Mouse (Mus musculus): ENCODE results near the gene Scgb1c1.

Scgb1c1 gene

DNA sequence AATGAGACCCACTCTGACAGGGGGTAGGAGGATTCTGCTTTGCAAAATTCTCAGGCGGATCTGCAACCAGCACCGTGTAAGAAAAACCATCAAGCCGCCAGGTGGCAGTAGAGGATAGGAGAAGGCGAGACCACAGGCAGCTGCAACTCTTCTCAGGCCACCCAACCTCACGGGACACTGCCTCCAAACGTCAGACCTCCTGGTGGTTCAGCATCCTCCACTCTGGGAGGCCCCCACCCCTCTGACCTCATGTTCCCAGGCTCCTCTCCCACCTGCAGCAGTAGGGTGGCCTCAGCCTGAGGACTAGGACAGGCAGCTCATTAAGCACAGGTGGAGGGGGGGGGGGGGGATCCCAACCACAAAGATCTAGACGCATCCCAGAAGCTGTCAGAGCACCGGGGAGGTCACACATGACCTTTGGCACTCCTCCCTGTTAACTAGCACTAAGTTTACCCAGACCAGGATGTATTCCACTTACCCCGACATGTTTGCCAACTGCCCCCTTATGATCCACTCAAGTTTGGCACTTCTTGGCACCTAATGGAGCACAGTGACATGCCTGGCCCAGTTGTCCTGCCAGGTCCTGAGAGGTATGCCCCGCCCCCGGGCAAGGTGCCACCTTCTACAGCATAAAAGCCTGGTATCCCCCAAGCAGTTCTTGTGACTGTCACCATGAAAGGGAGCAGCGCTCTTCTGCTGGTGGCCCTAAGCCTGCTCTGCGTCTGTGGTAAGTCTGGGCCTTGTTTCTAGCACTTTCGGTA is at the start of gene Scgb1c1:
TSS of gene Scgb1c1 (plus strand) at position 643 of the 761 bp plus-strand sequence.
- peak; percentile 76 to 96 for DNase-seq (ENCODE audit: low spot score in 2 of 2)

DNA sequence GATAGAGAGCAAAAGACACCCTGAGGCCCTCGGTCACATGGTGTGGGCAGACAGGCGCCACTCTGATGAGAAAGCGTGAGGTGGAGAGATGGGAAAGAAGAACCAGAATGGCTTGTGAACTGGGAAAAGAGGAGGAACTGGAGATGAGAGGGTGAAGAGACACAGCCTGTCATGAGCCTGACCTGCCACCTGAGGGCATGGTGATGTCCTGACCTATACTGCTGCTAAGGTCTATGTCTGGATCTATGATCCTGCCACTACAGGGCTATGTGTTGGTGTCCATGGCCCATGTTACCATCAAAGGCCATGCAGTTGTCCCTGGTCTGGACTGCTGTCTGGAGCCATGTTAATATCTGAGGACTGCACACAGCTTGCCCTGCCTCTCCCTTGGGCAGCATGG is 47.7 kb upstream of the Scgb1c1 start:
- DNase-seq (ENCODE audit: low spot score in 2 of 2), result no peak

- DNase-seq (ENCODE audit: low spot score in 2 of 2), result no peak
Observed at GRCm38 (mm10) chr7:140798212-140798611, 47.1 kb upstream of the Scgb1c1 start.

- no peak for DNase-seq (ENCODE audit: low spot score in 2 of 2)
Observed at GRCm38 (mm10) chr7:140802629-140803028, 42.7 kb upstream of the Scgb1c1 start.

GRCm38 (mm10) chr7:140805704-140806103 is 39.6 kb upstream of the Scgb1c1 start:
- DNase-seq (ENCODE audit: low spot score in 2 of 2), result peak; percentile 15 to 60

DNA sequence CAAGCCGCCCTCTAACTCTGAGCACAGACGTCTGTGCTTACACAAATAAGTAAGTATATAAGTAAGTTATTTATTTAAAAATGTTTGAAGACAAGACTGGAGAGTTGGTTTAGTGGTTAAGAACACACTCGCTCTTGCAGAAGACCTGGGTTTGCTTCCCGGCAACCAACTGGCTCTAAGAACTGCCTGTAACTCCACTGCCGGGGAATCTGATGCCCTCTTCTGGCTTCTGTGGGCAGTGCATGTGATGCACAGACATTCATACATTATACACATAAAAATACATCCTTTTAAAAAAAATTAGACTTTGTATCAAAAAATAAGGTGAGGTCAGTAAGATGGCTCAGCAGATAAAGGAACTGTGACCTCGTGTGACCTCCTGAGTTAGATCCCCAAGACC is 34.9 kb upstream of the Scgb1c1 start:
- no peak for DNase-seq (ENCODE audit: low spot score in 2 of 2)

- no peak for DNase-seq (ENCODE audit: low spot score in 2 of 2)
Observed at GRCm38 (mm10) chr7:140811714-140812113, 33.6 kb upstream of the Scgb1c1 start.

DNA sequence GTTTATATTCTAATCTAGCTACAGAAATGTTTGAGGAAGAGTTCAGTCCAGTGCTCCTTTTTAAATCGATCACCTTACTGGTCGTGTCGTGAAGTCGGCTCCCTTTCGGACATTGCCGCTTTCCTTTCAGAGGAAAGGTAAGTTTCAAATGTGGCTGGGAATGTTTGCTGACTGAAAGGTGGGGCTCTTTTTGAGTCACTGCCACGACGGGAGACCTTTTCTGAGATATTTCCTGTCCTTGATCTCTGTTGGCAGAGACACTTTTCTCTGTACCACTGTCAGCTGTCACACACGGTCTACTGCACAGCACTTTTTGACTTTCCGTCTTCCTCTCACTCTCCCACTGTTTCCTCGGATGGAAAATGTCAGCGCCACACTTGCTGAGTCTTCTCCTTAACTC is 32.5 kb upstream of the Scgb1c1 start:
- no peak for DNase-seq (ENCODE audit: low spot score in 2 of 2)

DNA sequence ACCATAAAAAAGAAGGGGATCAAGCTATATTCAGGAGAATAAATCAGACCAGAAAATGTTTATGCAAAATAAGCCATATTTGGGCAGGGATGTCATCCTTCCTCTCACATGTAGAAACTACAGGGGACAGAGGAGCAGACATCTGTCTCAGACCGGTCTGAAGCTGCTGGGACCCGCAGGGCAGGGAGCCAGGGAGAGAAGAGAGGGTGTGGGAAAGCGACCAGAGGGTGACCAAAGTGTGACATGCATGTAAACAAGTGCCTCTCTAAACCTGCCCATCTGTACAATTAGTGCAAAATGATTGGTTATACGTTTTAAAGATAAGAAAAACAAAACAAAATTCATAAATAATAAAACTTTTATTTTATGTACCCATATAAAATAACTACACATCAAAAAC is 25.2 kb upstream of the Scgb1c1 start:
- no peak for DNase-seq (ENCODE audit: low spot score in 2 of 2)

GRCm38 (mm10) chr7:140821305-140821652 is 24.1 kb upstream of the Scgb1c1 start:
- DNase-seq (ENCODE audit: low spot score in 2 of 2), result no peak

DNA sequence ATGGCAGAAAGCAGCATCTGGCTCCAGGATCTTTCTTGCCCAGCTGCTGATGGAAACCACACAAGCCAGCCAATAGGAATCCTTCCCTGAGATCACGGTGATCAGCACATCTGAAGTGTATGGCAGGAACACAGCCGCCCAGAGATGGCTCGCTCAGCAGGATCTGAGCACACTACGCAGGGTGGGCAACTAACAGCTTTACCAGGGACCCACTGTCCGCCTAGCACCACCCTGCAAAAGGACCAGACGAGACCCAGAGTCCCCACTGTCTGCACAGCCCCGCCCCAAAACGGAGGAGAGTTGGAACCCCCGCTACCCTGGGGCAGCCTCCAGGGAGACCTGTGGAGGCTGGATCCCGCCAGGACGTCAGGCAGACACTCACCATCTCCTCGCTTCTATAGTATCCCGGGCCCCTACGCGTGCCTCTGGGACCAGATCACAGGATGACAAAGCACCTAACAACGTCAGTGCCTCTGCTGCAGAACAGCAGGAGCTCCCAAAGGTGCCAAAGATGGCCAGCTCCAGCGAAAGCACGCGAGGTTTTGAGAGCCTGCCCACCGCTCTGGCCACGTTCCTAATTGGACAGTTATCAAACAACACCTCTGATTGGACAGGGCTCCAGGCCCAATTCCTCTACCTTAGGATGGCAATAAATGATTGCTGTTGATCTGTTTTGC is 23.6 kb upstream of the Scgb1c1 start, which contains the start of gene Zfp941:
TSS of gene Zfp941 (minus strand) at position 526 of the 677 bp plus-strand sequence.
- no peak for DNase-seq (ENCODE audit: low spot score in 2 of 2)

DNA sequence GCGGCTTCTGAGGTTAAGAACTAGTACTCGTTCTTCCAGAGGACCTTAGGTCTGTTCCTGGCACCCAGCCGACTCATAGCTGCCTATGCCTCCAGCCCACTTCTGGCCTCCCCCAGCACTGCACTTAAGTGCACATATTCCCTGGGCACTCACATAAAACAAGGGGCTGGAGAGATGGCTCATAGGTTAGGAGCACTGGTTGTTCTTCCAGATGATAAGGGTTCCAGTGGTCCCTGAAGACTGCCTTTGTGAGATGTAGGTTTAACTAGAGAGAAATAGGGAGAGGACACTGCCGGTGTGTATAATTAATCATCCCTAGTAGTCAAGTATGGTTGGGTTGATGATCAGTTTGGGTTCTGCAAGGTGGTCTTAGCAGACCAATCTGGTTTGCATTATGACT is 22.6 kb upstream of the Scgb1c1 start:
- no peak for DNase-seq (ENCODE audit: low spot score in 2 of 2)

- no peak for DNase-seq (ENCODE audit: low spot score in 2 of 2)
Observed at GRCm38 (mm10) chr7:140828171-140828881, 17.0 kb upstream of the Scgb1c1 start.

DNA sequence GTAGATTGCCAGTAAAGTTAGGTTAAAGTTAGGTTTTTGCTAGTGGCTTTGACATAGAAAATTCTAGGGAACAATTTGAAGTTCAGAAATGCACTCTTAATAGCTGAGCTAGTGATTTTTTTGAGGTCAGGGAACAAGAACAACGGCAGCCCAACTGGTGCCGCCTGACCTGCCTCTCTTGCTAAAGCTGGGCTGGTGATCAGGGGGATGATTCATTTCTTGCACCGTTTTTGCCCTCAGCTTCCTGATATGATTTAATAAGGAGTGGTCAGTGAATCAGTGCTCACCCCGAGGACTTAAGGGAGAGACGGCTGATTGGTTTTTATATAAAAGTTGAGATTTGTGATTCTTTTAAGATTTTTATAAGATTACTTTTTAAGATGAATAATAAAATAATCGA is 13.9 kb upstream of the Scgb1c1 start:
- no peak for DNase-seq (ENCODE audit: low spot score in 2 of 2)

DNA sequence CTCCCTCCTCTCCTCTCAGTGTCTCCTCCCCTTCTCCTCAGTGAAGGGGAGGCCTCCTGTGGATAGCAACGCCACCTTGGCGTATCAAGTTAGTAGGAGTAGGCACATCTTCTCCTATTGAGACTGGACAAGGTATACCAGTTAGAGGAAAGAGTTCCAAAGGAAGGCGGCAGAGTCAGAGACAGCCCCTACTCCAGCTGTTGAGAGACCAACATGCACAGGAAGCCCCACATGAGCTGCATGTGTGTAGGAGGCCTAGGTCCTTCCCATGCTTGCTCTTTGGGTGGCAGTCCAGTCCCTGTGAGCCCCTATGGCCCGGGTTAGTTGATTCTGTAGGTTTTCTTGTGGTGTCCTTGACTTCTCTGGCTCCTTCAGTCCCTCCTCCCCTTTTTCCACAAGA is 12.0 kb upstream of the Scgb1c1 start:
- no peak for DNase-seq (ENCODE audit: low spot score in 2 of 2)

GRCm38 (mm10) chr7:140834968-140835757 is 10.2 kb upstream of the Scgb1c1 start, which contains the start of gene Urah:
Urah (plus strand) TSS chr7:140835018.
- no peak for DNase-seq (ENCODE audit: low spot score in 2 of 2)

DNA sequence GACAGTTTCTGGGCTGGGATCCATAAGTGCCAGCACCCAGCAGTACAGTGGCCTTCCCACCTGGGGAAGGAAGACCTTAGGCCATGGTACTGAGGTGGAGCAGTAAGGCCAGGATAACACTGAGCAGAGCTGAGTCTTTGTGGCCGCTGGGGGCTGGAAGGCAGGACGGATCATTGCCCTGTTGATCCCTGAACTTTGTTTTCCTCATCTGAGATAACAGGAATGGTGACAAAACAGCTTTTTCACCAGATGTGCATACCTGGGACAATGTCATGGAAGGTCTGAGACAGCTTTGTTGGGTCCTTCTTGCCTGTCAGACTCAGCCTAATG is 9.6 kb upstream of the Scgb1c1 start:
- DNase-seq (ENCODE audit: low spot score in 2 of 2), result no peak

DNA sequence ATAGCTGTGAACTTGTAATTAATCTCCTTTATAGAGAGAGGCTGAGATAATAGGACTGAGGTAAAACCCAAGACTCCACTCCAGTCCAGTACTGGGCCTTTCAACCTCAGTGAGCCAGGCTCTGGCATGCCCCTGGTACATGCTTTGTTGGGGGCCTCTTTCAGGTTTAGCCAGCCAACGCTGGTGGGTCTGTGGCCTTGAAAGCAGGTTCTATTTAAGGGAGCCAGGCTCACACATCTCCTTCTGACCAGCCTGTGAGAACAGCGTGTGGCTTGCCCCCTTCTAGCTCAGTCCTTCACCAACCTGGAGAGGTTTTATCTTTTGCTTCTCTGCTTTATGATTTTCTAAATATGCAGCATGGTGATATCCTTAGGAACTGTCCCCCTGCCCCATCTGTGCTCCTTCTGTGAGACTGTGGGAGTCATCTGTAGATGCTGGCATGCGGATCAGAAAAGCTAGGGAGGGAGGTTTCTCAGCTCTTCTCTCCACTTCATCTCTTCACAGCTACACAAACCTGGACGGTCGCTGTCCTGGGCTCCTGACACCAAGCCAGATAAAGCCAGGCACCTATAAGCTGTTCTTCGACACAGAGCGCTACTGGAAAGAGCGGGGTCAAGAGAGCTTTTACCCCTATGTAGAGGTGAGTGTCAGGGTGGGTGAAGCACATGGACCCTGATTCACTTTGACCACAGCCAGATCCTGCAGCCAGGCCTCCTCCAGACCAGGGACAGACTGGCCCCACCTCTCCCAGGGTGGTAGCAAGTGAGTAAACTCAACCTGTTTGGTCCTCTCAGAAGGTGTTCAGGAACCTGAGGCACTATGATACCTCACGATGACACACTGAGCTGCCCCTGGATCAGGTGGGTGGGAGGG is 8.9 kb upstream of the Scgb1c1 start:
- no peak for DNase-seq (ENCODE audit: low spot score in 2 of 2)

GRCm38 (mm10) chr7:140839556-140839955 is 5.8 kb upstream of the Scgb1c1 start:
- DNase-seq (ENCODE audit: low spot score in 2 of 2), result no peak

DNA sequence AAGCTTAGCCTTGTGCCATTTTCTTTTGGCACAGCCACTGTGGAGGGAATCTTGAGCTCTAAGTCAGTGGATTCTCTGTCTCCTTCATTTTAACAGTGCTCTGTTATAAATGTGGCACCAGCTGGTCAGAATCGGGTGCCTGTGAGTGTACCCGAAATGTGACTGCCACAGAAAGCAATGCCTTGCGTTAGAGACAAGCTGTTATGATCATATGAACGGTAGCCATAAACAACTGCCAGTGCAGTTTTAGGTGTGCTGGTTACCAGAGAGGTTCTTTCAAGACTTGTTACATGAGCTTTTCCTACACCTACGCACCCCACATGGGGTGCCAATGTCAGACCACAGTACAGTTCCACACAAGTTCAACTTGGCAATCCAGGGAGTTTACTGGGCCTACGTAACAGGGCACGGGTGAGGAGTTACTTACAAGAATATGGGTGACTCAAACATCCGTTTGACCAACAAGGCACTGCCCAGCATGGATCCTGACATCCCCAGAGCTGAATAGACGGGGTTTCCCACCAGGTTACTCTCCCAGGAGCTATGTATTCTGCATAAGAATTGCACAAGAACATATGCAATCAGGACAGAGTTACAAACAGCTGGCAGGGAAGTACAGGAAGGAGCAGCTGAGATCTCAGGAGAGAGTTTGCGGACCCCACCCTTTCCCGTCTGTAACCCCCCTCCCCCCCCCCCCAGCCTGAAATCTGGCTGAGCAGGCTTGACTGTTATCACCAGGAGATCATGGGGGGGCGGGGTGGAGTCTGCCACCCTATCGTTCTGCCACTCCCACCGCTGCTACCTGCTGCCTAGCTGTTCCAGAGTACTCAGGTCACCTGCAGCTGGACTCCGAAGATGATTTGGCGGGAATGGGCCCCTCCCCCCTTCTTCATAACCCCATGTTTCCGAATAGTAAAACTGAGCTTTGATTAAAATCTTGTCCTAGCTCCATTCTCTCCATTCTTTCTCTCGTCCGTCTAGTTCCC is 4.3 kb upstream of the Scgb1c1 start:
- no peak for DNase-seq (ENCODE audit: low spot score in 2 of 2)

All from thymus, postnatal 10 days (tissue).